12 mouse cellular contexts compared by ENCODE assay signal in the genomic region with DNA sequence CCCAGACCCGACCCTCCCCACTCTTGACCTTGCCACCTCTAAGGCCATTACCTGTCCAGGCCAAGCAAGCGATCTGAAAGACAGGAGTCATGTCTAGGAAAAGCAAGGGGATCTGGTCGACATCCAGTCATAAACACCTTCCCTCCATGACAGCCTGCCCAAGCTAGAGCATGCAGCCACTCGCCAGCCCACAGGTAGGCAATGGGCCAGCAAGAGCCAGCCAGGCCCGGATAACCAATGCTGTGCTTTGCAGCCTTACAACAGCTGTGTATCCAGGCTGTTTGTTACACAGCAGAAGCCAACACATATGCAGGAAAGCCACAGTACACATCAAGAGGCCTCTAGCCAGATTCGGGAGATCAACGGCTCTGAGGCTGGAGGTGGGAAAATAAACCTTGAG.
"Had no signal": no experiment of that assay in that cellular context is flagged by ENCODE, and none has a peak within 500 bp of the region (broad histone marks: within the 10 kb centered on the region; RNA-seq: fewer than 3 reads in every experiment).

No protein-coding gene starts in this region.

- DNase-seq: left cerebral cortex, postnatal 4 days; liver; liver, embryonic 13.5 days; liver, postnatal 0 days; lung, adult 18-20 months; lung, adult 2 months; lung, embryonic 14.5 days; lung, postnatal 10 days; lung, postnatal 14 days; lung, postnatal 36 days; lung, postnatal 4 days; midbrain, embryonic 14.5 days had no signal
